Mouse (Mus musculus) midbrain, embryonic 10.5 days (tissue): ENCODE measurements around the gene Noxred1. TPM values are rescaled to one million over a fixed set of nuclear protein-coding genes. Genes with fewer than 3 reads are reported as not detected.

Source experiments
- DNase-seq: peaks from one replicate; pipeline ENCODE4 v3.0.0-alpha.2; 2017; ENCODE audit warnings: low spot score
- H3K27ac ChIP-seq: fragments of 300-500 bp; sonication (generic); replicated peaks from 2 replicates; pipeline ENCODE4 v1.5.1; 2016; ENCODE audit warnings: mild to moderate bottlenecking
- H3K27me3 ChIP-seq: fragments of 300-500 bp; sonication (generic); 2 replicates; pipeline ENCODE4 v1.6.1; 2016; ENCODE audit warnings: low read depth, mild to moderate bottlenecking; ENCODE audit not compliant: poor library complexity, severe bottlenecking
- H3K36me3 ChIP-seq: fragments of 300-500 bp; sonication (generic); 2 replicates; pipeline ENCODE4 v1.6.1; 2016; ENCODE audit warnings: mild to moderate bottlenecking, moderate library complexity
- H3K4me1 ChIP-seq: fragments of 300-500 bp; sonication (generic); 2 replicates; pipeline ENCODE4 v1.6.1; 2016
- H3K4me3 ChIP-seq: fragments of 300-500 bp; sonication (generic); 2 replicates; pipeline ENCODE4 v1.5.1; 2016; ENCODE audit warnings: mild to moderate bottlenecking, moderate library complexity
- H3K9me3 ChIP-seq: fragments of 300-500 bp; sonication (generic); replicated peaks from 2 replicates; pipeline ENCODE4 v1.6.1; 2016; ENCODE audit warnings: mild to moderate bottlenecking
- WGBS: fragments of 180-500 bp; shearing (Covaris S2); methylation state at CpG from one replicate; pipeline ENCODE4 v1.1.7; 2016; 5-methylcytosine and 5-hydroxymethylcytosine counted together
- polyA plus RNA-seq: library from polyadenylated mRNA; unstranded; fragments of >200 nt; fragmentation: Nextera tagmentation; extraction: Ambion mirVana; gene quantifications from 2 replicates; pipeline ENCODE4 v1.2.1, GENCODE M21; 2016

The Noxred1 gene
- polyA plus RNA-seq, 1 experiment from 2014 or later, result 0.83 TPM

DNA sequence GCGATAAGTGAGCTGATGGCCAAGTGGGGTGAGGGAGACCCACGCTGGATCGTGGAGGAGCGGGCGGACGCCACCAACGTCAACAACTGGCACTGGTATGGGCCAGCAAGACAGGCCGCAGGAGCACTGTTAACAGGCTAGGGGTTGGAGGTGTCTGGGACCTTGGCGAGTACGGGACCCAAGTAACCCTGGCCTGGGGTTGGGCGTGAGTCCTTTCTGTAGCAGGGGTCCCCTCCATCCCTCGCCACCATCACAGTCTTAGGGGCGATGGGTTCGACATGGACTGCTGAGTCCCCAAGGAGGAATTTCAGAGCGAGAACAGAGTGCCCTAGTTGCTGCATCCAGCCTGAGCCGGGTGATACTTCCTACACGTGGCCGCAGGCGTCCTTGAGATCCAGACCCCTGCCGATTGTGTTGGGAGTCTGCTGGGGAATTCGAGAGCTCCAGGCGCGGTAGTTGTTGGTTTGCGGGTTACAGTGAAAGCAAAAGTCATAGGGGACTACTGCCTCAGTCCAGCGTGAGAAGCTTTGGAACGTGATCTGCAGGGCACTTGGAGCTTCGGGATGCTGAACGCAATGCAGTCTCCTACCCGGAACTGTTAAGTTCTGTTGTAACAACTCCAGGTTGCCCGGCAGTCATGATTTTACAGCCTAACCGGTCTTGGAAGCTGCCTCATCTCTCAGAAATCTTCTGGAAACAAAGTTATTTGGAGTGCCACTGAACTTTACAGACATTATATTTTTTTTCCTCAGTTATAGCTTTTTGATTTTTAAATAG is 28.5 kb upstream of the Noxred1 start:
- H3K36me3 ChIP-seq, result peaks cover 60% of the 10 kb centered on the region
- H3K4me1 ChIP-seq, result peaks cover 29% of the 10 kb centered on the region
- peak overlapping the region; percentile 93 for H3K27ac ChIP-seq
- WGBS, result under 1% methylated on average over 31 of the region's 31 CpGs
- no peak for DNase-seq
- no peaks in the 10 kb centered on the region for H3K9me3 ChIP-seq
- peak overlapping the region; percentile 85 for H3K4me3 ChIP-seq
- H3K27me3 ChIP-seq, result no peaks in the 10 kb centered on the region

DNA sequence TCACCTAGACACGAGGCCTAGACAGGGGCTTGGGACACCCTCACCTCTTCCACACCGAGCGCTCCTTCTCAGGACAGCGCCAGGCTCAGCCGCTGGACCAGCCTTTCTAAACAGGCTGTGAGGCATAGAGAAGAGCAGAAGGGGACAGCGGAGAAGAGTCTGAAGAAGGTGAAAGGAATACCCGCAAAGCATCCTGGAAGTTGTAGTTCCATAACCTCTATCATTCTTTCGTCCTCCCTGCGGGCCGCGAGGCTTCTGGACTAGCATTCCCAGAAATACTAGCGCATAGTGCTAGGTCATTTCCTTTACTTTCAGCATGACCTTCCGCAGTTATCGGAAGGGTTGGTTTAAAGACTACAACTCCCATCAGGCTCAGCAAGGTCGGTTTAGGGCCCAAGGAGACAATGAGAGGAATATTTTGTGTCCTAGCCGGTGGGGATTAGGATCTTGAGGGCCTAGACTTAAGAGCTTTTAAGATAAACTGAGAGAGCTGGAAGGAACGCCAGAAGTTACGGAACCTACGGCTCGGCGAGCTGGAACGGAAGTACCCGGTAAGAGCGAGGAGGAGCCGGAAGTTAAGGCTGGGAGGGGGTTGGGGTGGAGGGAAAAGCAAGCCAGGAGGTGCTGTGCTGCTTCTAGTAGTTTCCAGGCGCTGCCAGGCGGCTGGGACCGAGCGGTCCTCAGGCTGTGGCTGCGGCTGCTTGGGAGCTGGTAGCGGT is 27.7 kb upstream of the Noxred1 start, which contains the start of the genes Vipas39 and Ahsa1:
TSS of gene Vipas39 (minus strand) at position 149 of the 719 bp plus-strand sequence.
TSS of gene Ahsa1 (plus strand) at position 372 of the 719 bp plus-strand sequence.
- H3K36me3 ChIP-seq, result peaks cover 60% of the 10 kb centered on the region
- DNase-seq, result peak; percentile 89
- peak within 1 kb of the TSS; percentile 93 for H3K27ac ChIP-seq
- peaks cover 29% of the 10 kb centered on the region for H3K4me1 ChIP-seq
- under 1% methylated on average over 31 of the region's 31 CpGs for WGBS
- H3K9me3 ChIP-seq, result no peaks in the 10 kb centered on the region
- no peaks in the 10 kb centered on the region for H3K27me3 ChIP-seq
- H3K4me3 ChIP-seq, result peak within 1 kb of the TSS; percentile 85

DNA sequence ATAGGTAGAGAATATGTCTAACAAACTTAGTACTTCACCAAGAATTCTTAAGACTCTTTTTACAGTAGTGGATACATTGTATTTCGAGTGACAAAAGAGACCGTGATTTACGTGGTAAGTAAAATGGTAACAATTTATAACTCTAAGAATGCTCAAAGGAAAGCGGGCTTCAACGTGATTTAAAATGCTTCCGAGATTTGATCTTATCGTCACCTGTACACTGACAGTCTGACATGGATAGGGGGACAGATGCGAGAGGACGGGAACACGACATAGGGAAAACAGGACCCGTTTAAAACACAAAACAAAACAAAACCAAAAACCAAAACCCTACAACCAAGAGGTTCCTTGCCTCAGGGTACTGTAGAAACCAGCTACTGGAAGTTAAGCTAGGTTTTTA is 26.9 kb upstream of the Noxred1 start:
- Histone ChIP-seq H3K4me3 (peak overlapping the region; percentile 85), H3K27ac (peak overlapping the region; percentile 93), H3K27me3 (no peaks in the 10 kb centered on the region), H3K9me3 (no peaks in the 10 kb centered on the region), H3K4me1 (peaks cover 29% of the 10 kb centered on the region), H3K36me3 (peaks cover 60% of the 10 kb centered on the region)
- WGBS, result 31% methylated on average over 11 of the region's 11 CpGs
- no peak for DNase-seq

DNA sequence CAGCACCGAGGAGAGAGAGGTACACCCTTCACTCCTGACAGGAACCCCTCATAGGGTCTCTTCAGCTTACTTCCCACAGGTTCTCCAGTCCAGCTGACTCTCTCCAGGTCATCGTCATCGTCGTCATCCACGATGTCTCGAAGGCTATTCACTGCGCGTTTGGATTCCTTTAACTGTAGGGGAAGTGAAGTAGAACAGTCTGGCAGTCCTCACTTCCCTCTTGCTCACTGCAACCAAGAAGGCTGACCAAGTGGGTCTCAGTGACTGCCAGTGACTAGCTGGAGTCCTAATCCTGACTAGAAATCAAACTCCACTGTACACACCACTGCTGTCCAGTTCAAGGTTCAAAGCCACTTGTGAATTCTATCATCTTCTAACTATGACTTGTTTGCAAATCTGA is 22.0 kb upstream of the Noxred1 start:
- H3K36me3 ChIP-seq, result peaks cover 82% of the 10 kb centered on the region
- H3K27me3 ChIP-seq, result no peaks in the 10 kb centered on the region
- no peak overlapping the region for H3K4me3 ChIP-seq
- H3K27ac ChIP-seq, result no peak overlapping the region
- no peak for DNase-seq
- no peaks in the 10 kb centered on the region for H3K9me3 ChIP-seq
- H3K4me1 ChIP-seq, result peaks cover 10% of the 10 kb centered on the region
- 93% methylated on average over 8 of the region's 8 CpGs for WGBS

DNA sequence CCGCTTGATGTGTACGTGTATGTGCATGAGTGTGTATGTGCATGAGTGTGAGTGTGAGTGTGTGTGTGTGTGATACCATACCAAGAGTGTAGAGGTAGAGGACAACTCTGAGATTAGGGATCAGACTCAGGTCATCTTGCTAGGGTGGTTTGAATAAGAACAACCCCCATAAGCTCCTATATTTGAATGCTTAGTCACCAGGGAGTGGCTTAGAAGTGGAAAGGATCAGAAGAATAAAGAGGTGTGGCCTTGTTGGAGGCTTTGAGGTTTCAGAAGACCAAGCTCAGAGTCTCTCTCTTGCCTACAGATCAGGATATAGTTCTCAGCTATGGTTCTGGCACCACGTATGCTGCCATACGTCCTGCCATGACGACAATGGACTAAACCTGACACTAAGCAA is 18.1 kb upstream of the Noxred1 start:
- DNase-seq, result no peak
- H3K36me3 ChIP-seq, result peaks cover 95% of the 10 kb centered on the region

DNA sequence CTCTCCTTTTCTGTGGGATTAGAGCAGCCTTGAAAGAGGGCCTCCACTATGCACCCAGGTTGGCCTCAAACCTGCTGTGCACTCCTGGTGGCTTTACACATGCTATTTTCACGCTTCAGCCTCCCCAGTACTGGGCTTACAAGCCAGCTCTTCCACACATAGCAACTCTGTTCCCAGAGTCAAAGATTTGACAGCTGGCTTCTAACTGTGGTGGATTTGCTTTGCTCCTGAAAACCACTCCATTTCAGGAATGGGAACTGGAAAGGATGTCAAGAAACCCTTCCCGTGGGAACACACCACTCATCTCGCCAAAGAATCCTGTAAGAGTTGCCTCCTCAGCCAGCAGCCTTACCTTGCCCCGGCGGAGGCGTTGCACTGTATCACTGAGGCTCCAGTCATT is 15.3 kb upstream of the Noxred1 start:
- WGBS, result 92% methylated on average over 6 of the region's 6 CpGs
- no peaks in the 10 kb centered on the region for H3K9me3 ChIP-seq
- peaks cover 96% of the 10 kb centered on the region for H3K36me3 ChIP-seq
- no peak for DNase-seq
- no peaks in the 10 kb centered on the region for H3K27me3 ChIP-seq
- no peak overlapping the region for H3K27ac ChIP-seq
- no peak overlapping the region for H3K4me3 ChIP-seq
- no peaks in the 10 kb centered on the region for H3K4me1 ChIP-seq

More for the DNA sequence above, 18.1 kb upstream of the Noxred1 start:
- Histone ChIP-seq H3K4me1 (no peaks in the 10 kb centered on the region), H3K27ac (no peak overlapping the region), H3K9me3 (no peaks in the 10 kb centered on the region), H3K27me3 (no peaks in the 10 kb centered on the region), H3K4me3 (no peak overlapping the region)
- WGBS, result 94% methylated on average over 5 of the region's 5 CpGs

DNA sequence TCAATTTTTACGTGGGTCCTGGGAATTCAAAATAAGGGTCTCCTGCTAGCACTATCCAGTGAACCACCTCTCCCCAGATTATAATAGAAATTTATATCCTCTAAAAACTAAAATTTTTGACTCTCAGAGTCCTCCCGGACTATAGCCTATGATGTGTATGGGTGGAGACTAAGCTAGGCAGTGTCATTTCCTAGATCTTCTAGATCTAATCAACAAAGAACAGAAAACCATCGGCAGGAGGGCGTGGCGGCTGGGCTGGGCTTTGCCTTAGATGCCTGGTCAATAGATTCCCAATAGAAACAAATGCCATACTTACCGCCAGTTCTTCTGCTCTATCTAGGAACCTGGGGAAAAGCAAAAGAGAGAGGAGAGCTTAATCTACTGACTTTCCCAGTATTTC is 11.6 kb upstream of the Noxred1 start:
- WGBS, result 95% methylated on average over 6 of the region's 6 CpGs
- no peak for DNase-seq
- Histone ChIP-seq H3K36me3 (peaks cover 92% of the 10 kb centered on the region), H3K4me3 (no peak overlapping the region), H3K4me1 (no peaks in the 10 kb centered on the region), H3K27ac (no peak overlapping the region), H3K9me3 (no peaks in the 10 kb centered on the region), H3K27me3 (no peaks in the 10 kb centered on the region)

DNA sequence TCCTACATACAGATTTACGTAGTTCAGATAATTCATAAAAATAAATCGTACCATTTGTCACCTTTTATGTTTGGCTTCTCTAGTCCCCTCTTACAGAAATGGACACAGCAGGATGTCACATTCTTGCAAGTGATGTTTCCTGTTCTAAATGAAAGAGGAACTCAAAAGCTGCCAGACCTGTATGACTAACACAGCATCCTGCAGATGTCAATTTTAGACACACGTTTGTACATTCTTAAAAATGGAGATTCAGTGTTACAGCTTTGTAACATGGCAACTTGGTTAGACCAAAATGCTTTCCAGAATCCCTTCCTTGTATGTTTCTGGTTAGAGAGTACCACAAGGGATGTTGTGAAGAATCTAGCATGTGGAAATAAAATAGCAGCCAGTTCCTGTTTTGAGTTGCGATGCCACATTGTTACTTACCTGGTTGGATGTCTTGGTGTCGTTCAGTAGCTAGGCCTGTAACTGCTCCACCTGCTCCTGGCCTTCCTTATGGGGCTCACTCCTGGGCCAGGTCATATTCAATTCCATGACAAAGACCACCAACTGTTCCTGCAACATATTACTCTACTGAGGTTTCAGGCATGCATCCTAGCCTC is 1.5 kb downstream of the Noxred1 start:
- H3K27ac ChIP-seq, result no peak overlapping the region
- no peaks in the 10 kb centered on the region for H3K27me3 ChIP-seq
- no peak overlapping the region for H3K4me3 ChIP-seq
- WGBS, result 85% methylated on average over 5 of the region's 5 CpGs
- no peaks in the 10 kb centered on the region for H3K9me3 ChIP-seq
- peaks cover 41% of the 10 kb centered on the region for H3K36me3 ChIP-seq
- no peak for DNase-seq
- no peaks in the 10 kb centered on the region for H3K4me1 ChIP-seq

DNA sequence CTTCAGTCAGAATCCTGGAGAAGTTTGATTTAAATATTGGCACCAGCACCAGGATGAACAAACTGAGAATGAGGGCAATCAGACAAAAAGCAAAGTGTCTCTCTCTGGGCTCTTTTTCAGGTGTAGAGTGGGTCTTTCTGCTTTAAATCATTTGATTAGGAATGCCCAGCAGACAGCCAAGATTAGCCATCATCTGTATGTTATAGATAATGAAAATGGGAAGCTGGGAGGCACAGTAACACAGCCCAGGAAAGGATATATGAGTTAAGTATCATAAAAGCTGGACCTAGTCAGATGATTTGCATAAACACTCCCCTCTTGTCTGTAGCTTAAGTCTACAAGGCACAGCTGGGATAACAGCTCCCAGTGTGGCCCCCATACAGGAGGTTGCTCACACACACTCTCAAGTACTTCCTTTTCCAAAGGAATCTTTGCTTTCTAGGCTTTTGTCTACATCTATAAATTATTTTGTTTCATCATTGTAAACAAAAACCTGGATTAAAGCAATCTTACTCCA is 8.1 kb downstream of the Noxred1 start:
- no peaks in the 10 kb centered on the region for H3K27me3 ChIP-seq
- DNase-seq, result no peak
- no peak overlapping the region for H3K4me3 ChIP-seq
- no peaks in the 10 kb centered on the region for H3K4me1 ChIP-seq
- no peak overlapping the region for H3K27ac ChIP-seq
- no peaks in the 10 kb centered on the region for H3K9me3 ChIP-seq
- no peaks in the 10 kb centered on the region for H3K36me3 ChIP-seq

DNA sequence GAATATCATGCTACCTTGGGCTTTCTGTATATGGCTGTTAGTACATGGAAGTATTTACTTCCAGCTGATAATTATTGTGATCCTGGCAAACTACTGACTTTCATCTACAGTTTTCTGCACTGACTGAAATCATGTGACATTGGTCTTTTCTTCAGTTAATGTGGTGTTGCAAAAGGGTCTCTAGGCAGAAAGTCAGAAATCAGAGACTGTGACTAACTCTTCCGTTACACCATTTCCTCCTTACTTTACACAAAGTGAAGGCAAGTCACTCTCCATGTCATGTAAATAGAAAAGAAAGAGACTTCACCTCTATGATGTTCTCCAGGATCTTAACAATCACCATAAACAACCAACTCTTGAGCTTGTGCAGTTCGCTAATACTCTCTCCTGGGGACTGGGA is 8.9 kb downstream of the Noxred1 start:
- no peak overlapping the region for H3K4me3 ChIP-seq
- no peaks in the 10 kb centered on the region for H3K4me1 ChIP-seq
- H3K27me3 ChIP-seq, result no peaks in the 10 kb centered on the region
- DNase-seq, result no peak
- no peaks in the 10 kb centered on the region for H3K36me3 ChIP-seq
- 91% methylated on average over 2 of the region's 2 CpGs for WGBS
- no peak overlapping the region for H3K27ac ChIP-seq
- H3K9me3 ChIP-seq, result no peaks in the 10 kb centered on the region

DNA sequence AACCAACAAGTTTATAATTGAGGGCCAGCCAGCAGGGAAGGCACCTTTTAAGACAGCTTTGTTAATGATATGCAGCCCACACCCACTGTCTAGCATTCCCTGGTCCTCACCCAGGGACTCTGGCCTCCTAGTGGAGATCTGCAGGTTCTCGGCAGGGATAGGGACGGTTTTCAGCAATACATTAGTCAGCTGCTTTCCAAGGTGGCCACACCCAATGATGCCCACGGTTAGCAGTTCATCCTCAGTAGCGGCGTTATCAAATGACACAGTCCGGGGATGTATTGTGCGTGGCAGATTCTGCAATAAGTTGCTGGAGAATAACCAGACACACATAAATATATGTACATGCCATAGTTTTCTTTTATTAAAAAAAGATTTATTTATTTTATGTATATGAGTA is 11.7 kb downstream of the Noxred1 start:
- WGBS, result 81% methylated on average over 7 of the region's 7 CpGs
- Histone ChIP-seq H3K9me3 (no peaks in the 10 kb centered on the region), H3K36me3 (no peaks in the 10 kb centered on the region), H3K27ac (no peak overlapping the region), H3K27me3 (no peaks in the 10 kb centered on the region), H3K4me1 (no peaks in the 10 kb centered on the region), H3K4me3 (no peak overlapping the region)
- no peak for DNase-seq

DNA sequence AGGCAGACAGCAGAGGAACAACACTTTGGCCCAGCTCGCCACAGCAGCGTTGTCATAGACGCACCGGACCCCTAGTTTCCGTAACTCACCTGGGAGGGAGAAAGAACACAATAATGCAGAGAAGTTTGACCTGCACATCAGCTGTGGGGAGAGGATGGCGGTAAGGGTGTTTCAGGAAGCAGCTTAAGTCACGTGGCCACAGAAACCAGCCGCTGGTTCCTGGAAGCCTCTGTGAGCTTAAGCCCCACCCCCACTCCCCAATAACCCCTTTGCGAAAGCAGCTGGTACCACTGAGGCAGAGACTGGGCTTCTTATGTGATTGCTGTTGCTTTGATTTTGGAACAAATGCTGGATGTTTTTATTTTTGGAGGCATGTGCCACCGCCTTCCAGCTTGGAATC is 13.6 kb downstream of the Noxred1 start:
- Histone ChIP-seq H3K27ac (no peak overlapping the region), H3K4me3 (no peak overlapping the region)

DNA sequence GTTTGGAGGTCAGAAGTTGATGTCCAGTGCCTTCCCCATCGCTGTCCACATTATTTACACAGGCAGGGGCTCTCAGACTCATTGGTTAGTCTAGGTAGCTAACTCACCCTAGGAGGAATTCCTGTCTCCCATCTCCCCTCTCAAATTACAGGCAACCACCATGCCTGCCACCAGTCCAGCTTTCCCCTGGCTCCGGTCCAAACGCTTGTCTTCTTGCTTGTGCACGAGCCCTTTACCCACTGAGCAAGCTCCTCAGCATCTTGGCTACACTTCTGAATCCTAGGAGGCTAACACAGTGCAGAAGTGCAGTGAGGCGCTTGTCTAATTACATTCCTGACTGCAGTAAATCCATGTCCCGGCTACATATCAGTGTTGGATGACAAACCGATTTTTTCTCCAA is 19.2 kb downstream of the Noxred1 start:
- Histone ChIP-seq H3K4me1 (peaks cover 8% of the 10 kb centered on the region), H3K27me3 (no peaks in the 10 kb centered on the region), H3K4me3 (no peak overlapping the region), H3K9me3 (no peaks in the 10 kb centered on the region), H3K27ac (no peak overlapping the region), H3K36me3 (no peaks in the 10 kb centered on the region)
- no peak for DNase-seq
- 77% methylated on average over 7 of the region's 7 CpGs for WGBS

More for the DNA sequence above, 13.6 kb downstream of the Noxred1 start:
- Histone ChIP-seq H3K36me3 (no peaks in the 10 kb centered on the region), H3K27me3 (no peaks in the 10 kb centered on the region), H3K4me1 (no peaks in the 10 kb centered on the region), H3K9me3 (no peaks in the 10 kb centered on the region)
- 72% methylated on average over 10 of the region's 10 CpGs for WGBS
- no peak for DNase-seq
